In the genomic region with DNA sequence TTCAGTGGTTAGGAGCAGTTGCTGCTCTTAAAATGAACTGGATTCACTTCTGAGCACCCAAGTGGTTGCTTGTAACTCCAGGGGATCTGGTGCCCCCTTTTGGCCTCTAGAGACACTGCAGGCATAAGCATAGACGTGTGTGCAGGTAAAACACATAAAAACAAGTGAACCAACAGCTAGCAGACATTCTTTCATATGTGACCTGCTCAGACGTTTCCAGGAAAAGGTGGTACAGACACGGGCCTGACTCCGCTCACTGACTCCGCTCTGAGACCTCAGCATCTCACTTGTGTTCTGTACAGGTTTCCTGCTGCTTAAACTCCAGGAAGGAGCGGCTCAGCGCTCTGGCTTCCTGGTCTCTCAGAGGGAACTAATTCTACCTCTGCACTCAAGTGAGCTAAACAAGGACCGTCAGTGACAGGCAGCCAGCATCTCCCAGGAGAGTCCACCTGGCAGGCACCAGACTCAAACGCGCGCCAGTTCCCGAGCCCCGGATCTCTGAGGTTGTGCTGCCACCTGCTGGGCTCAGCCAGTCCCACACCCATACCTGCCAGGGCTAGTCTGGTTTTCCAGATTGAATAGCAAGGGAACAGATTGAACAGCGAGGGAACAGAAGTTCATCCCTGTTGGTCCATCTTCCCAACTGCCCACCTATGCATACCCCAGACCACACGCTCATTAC, we compare ENCODE assay signal across 8 mouse cellular contexts. TPM values are rescaled to one million over a fixed set of nuclear protein-coding genes. Genes with fewer than 3 reads are reported as not detected.
DNase-seq lines count a peak whose midpoint lies in the region; ATAC-seq and TF ChIP-seq lines count a peak whose summit lies in the region.

No protein-coding gene starts in this region.

- H3K9ac ChIP-seq in forebrain, postnatal 0 days: no peak overlapping the region
- H3K9ac ChIP-seq in lung, embryonic 16.5 days (ENCODE audit: low read length): peak overlapping the region; percentile 12; the same call in 1 of the 2 replicates

- H3K27ac ChIP-seq in forebrain, postnatal 0 days (ENCODE audit: low read depth, low read length): no peak overlapping the region
- H3K27ac ChIP-seq in lung, embryonic 16.5 days (ENCODE audit: low read length): no peak overlapping the region

- H3K4me2 ChIP-seq in forebrain, postnatal 0 days (ENCODE audit: low read depth): peak overlapping the region; percentile 39
- peak overlapping the region; percentile 64 for H3K4me2 ChIP-seq in lung, embryonic 16.5 days (ENCODE audit: low read depth, low read length)

- H3K4me1 ChIP-seq in forebrain, postnatal 0 days (ENCODE audit: insufficient read depth): no peaks in the 10 kb centered on the region
- H3K4me1 ChIP-seq in lung, embryonic 16.5 days (replicated peaks; ENCODE audit: control insufficient read depth, insufficient read depth, low read length): peaks cover 3% of the 10 kb centered on the region

- peak; percentile 84 for TF ChIP-seq CTCF in forebrain, postnatal 0 days (IDR thresholded peaks at IDR 0.05; ENCODE audit: low read depth)

- peak overlapping the region; percentile 16; the same call in 1 of the 2 replicates for H3K4me3 ChIP-seq in forebrain, postnatal 0 days (ENCODE audit: low read depth, low read length)
- peak overlapping the region; percentile 41 for H3K4me3 ChIP-seq in lung, embryonic 16.5 days (ENCODE audit: low read length)

- 7% methylated on average over 15 of the region's 15 CpGs for WGBS in forebrain, postnatal 0 days
- 6% methylated on average over 15 of the region's 15 CpGs for WGBS in lung, embryonic 16.5 days

- peak; percentile 93 for ATAC-seq in forebrain, postnatal 0 days
- peak; percentile 85 for ATAC-seq in lung, embryonic 16.5 days (ENCODE audit: low read depth)

- H3K9me3 ChIP-seq in forebrain, postnatal 0 days (ENCODE audit: low read length): no peaks in the 10 kb centered on the region
- no peaks in the 10 kb centered on the region for H3K9me3 ChIP-seq in lung, embryonic 16.5 days (ENCODE audit: control insufficient read depth, low read length)

- no peaks in the 10 kb centered on the region for H3K27me3 ChIP-seq in forebrain, postnatal 0 days (ENCODE audit: insufficient read depth, low read length)
- no peaks in the 10 kb centered on the region for H3K27me3 ChIP-seq in lung, embryonic 16.5 days (ENCODE audit: control insufficient read depth, insufficient read depth, low read depth, low read length)

- peak; percentile 73 for DNase-seq in ES-CJ7 (ENCODE audit: low read depth, low spot score)
- peak; percentile 91 to 94 for DNase-seq in cerebellum, adult 18-20 months
- DNase-seq in forebrain, postnatal 0 days: peak; percentile 85
- DNase-seq in heart, postnatal 4 days: peak; percentile 93
- DNase-seq in layer of hippocampus, adult 9-10 months (ENCODE audit: low spot score): peak; percentile 81
- DNase-seq in ovary, postnatal 10 days (ENCODE audit: low spot score): peak; percentile 87
- DNase-seq in thymus, postnatal 0 days (ENCODE audit: low spot score): peak; percentile 79

- H3K36me3 ChIP-seq in forebrain, postnatal 0 days (ENCODE audit: insufficient read depth): peaks cover 15% of the 10 kb centered on the region
- H3K36me3 ChIP-seq in lung, embryonic 16.5 days (ENCODE audit: control insufficient read depth, insufficient read depth, low read length): no peaks in the 10 kb centered on the region

RNA-seq across cellular contexts. Expression of gene Gm14137, which starts 14.9 kb away (rescaled TPM):
- total RNA-seq in forebrain, postnatal 0 days (2014; rRNA removed): 0.08 TPM in 1 of 2 replicates, not detected in the other
- 0.09 and 0.28 TPM in 2 replicates for polyA plus RNA-seq in forebrain, postnatal 0 days (2015; fragmentation: Nextera tagmentation; extraction: Ambion mirVana)
- not detected for total RNA-seq in heart, postnatal 4 days (2021)
- 0.40 and 0.41 TPM in 2 replicates for polyA plus RNA-seq in lung, embryonic 16.5 days (2015; fragmentation: Nextera tagmentation; extraction: Ambion mirVana)
- 0.37 and 0.44 TPM in 2 replicates for polyA plus RNA-seq in thymus, postnatal 0 days (2015; fragmentation: Nextera tagmentation; extraction: Ambion mirVana)

RNA-seq across cellular contexts. Expression of gene Zfyve19, which starts 19.2 kb away (rescaled TPM):
- 37.4 and 38.6 TPM in 2 replicates for total RNA-seq in forebrain, postnatal 0 days (2014; rRNA removed)
- 58.3 and 62.5 TPM in 2 replicates for polyA plus RNA-seq in forebrain, postnatal 0 days (2015; fragmentation: Nextera tagmentation; extraction: Ambion mirVana)
- 10 to 100 TPM; 18.8 to 22.3 TPM for total RNA-seq in heart, postnatal 4 days (2021)
- 48.7 and 50.8 TPM in 2 replicates for polyA plus RNA-seq in lung, embryonic 16.5 days (2015; fragmentation: Nextera tagmentation; extraction: Ambion mirVana)
- polyA plus RNA-seq in thymus, postnatal 0 days (2015; fragmentation: Nextera tagmentation; extraction: Ambion mirVana): 43.9 and 49.5 TPM in 2 replicates

RNA-seq across cellular contexts. Expression of gene Dnajc17, which starts 19.4 kb away (rescaled TPM):
- total RNA-seq in forebrain, postnatal 0 days (2014; rRNA removed): 30.6 and 41.9 TPM in 2 replicates
- polyA plus RNA-seq in forebrain, postnatal 0 days (2015; fragmentation: Nextera tagmentation; extraction: Ambion mirVana): 25.2 and 27.0 TPM in 2 replicates
- 10 to 100 TPM; 12.1 to 13.2 TPM for total RNA-seq in heart, postnatal 4 days (2021)
- polyA plus RNA-seq in lung, embryonic 16.5 days (2015; fragmentation: Nextera tagmentation; extraction: Ambion mirVana): 17.0 and 22.3 TPM in 2 replicates
- 20.1 and 25.8 TPM in 2 replicates for polyA plus RNA-seq in thymus, postnatal 0 days (2015; fragmentation: Nextera tagmentation; extraction: Ambion mirVana)

RNA-seq across cellular contexts. Expression of gene Gchfr, which starts 21.6 kb away (rescaled TPM):
- total RNA-seq in forebrain, postnatal 0 days (2014; rRNA removed): 0.38 TPM in 1 of 2 replicates, not detected in the other
- 1.5 and 1.9 TPM in 2 replicates for polyA plus RNA-seq in forebrain, postnatal 0 days (2015; fragmentation: Nextera tagmentation; extraction: Ambion mirVana)
- 1 to 10 TPM; 2.2 to 2.3 TPM for total RNA-seq in heart, postnatal 4 days (2021)
- polyA plus RNA-seq in lung, embryonic 16.5 days (2015; fragmentation: Nextera tagmentation; extraction: Ambion mirVana): 24.3 and 26.1 TPM in 2 replicates
- polyA plus RNA-seq in thymus, postnatal 0 days (2015; fragmentation: Nextera tagmentation; extraction: Ambion mirVana): 1.5 and 1.6 TPM in 2 replicates

RNA-seq across cellular contexts. Expression of gene Rmdn3, which starts 32.3 kb away (rescaled TPM):
- total RNA-seq in forebrain, postnatal 0 days (2014; rRNA removed): 45.8 and 57.3 TPM in 2 replicates
- 36.4 and 39.5 TPM in 2 replicates for polyA plus RNA-seq in forebrain, postnatal 0 days (2015; fragmentation: Nextera tagmentation; extraction: Ambion mirVana)
- total RNA-seq in heart, postnatal 4 days (2021): 10 to 100 TPM; 16.2 to 18.9 TPM
- polyA plus RNA-seq in lung, embryonic 16.5 days (2015; fragmentation: Nextera tagmentation; extraction: Ambion mirVana): 39.9 and 41.1 TPM in 2 replicates
- 32.9 and 33.5 TPM in 2 replicates for polyA plus RNA-seq in thymus, postnatal 0 days (2015; fragmentation: Nextera tagmentation; extraction: Ambion mirVana)
